Mouse (Mus musculus): Measurements from ENCODE around the gene 1700023F06Rik. TPM values are rescaled to one million over a fixed set of nuclear protein-coding genes. Genes with fewer than 3 reads are reported as not detected.
A peak's percentile ranks its signal among the peaks of the same experiment; 100 is the strongest.

The 1700023F06Rik gene
- polyA plus RNA-seq, 1 experiment = not detected

DNA sequence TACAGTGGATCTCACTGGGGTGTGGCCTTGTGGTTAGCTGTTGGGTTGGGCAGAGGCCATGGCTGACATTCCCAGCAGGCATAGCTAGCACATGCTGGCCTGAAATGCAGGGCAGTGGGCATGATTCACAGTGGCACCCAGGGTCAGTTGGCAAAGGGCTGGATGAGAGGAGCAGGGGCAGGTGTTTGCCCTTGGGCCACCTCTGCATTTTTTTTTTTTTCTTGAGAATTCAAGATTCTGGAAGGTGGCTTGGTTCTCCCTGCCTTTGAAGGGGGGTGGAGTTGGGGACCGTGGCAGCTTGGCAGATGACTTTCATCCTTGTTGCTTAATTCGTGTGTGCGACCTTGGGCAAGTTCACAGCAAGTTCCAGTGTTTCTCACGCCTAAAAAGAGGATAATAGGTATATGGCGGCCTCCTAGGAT lies 33.9 kb downstream of the 1700023F06Rik start:
- Histone ChIP-seq H3K36me3 (ENCODE audit: control insufficient read depth, insufficient read depth, low read length) (peaks cover 4% of the 10 kb centered on the region; the same call in 1 of the 2 replicates), H3K27me3 (ENCODE audit: control insufficient read depth, insufficient read depth, low read length) (no peaks in the 10 kb centered on the region), H3K4me1 (ENCODE audit: control insufficient read depth, insufficient read depth, insufficient read length) (peaks cover 33% of the 10 kb centered on the region), H3K4me3 (ENCODE audit: extremely low read depth, insufficient read depth, insufficient read length) (peak overlapping the region; percentile 47), H3K27ac (ENCODE audit: insufficient read depth, low read length) (peak overlapping the region; percentile 99)
- TF ChIP-seq POLR2A (IDR thresholded peaks at IDR 0.05; ENCODE audit: low read depth, low read length) (no peak), CTCF (IDR thresholded peaks at IDR 0.05; ENCODE audit: extremely low read depth, insufficient read depth, insufficient read length, insufficient replicate concordance) (no peak)
- no peak for DNase-seq (ENCODE audit: low read depth in 1 of 2, low spot score in 2 of 2)
- 13% methylated on average over 5 of the region's 5 CpGs for WGBS

DNA sequence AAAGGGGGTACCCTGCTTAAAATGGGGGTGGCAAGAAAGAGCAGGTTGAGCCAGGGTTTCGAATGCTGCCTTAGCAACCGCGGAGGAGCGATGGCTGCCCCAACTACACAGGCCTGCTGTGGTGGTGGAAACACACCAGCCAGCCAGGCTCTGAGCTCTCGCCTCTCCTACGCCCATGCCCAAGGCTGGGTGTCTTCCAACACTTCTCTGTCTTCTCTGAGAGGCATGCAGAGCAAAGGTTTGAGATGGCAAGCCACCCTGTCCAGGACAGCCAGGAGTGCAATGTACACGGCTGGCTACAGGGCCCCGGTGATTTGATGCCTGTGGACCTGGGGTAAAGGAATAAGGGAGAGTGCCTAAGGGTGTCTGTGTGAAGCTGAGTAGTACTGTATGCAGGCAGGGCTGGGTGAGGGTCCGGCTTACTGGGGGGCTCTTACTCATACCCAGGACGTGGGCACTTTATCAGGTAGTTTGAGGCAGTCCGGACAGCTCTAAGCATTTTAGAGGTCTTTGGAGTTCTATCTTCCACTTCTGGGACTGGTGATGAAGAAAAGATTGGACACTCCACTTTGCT lies 34.5 kb downstream of the 1700023F06Rik start:
- no peak for DNase-seq (ENCODE audit: low read depth in 1 of 2, low spot score in 2 of 2)
- no peaks in the 10 kb centered on the region for H3K27me3 ChIP-seq (ENCODE audit: control insufficient read depth, insufficient read depth, low read length)
- H3K4me1 ChIP-seq (ENCODE audit: control insufficient read depth, insufficient read depth, insufficient read length) = peaks cover 33% of the 10 kb centered on the region
- peak overlapping the region; percentile 47 for H3K4me3 ChIP-seq (ENCODE audit: extremely low read depth, insufficient read depth, insufficient read length)
- TF ChIP-seq POLR2A (IDR thresholded peaks at IDR 0.05; ENCODE audit: low read depth, low read length) (no peak), CTCF (IDR thresholded peaks at IDR 0.05; ENCODE audit: extremely low read depth, insufficient read depth, insufficient read length, insufficient replicate concordance) (no peak)
- 0 out of 2 replicates have a peak, but pooled peaks cover 3% of the 10 kb centered on the region for H3K36me3 ChIP-seq (ENCODE audit: control insufficient read depth, insufficient read depth, low read length)
- peak overlapping the region; percentile 99 for H3K27ac ChIP-seq (ENCODE audit: insufficient read depth, low read length)
- 40% methylated on average over 11 of the region's 11 CpGs for WGBS

DNA sequence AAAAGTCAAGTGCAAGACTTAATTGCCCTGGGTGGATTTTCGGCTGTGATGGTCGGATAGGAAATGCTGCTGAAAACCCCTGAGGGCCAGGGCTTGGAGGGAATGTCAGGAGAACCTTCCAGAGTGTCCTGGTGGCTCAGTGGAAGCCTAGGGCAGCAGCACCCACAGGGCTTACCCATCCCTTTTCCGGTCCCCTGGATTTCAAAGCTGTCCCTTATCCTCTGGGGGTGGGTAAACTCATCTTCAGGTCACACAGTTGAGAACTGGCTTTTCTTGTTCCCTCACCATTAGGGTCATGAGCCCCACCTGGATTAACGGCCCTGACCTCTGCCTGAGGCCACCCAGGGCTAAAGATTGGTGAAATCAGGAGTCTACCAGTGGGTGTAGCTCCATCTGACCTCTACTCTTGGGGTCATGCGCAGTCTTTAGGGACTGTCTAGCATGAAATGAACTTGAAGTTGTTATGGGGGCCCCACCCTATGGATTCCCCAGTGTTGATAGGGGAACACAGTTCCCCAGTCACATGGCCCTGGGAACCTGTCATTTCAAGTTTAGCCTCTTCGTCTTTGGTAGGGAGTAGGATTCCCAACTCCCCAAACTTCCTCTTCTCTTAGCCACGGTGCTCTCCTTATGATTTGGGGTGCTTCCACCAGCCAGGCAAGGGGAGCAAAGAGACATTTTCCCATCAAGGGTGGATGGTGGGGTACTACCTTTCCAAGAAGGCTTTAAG lies 35.2 kb downstream of the 1700023F06Rik start:
- TF ChIP-seq CTCF (IDR thresholded peaks at IDR 0.05; ENCODE audit: extremely low read depth, insufficient read depth, insufficient read length, insufficient replicate concordance) (no peak), POLR2A (IDR thresholded peaks at IDR 0.05; ENCODE audit: low read depth, low read length) (no peak)
- H3K27ac ChIP-seq (ENCODE audit: insufficient read depth, low read length) = peak overlapping the region; percentile 99
- H3K4me3 ChIP-seq (ENCODE audit: extremely low read depth, insufficient read depth, insufficient read length) = peak overlapping the region; percentile 47
- no peak for DNase-seq (ENCODE audit: low read depth in 1 of 2, low spot score in 2 of 2)
- H3K27me3 ChIP-seq (ENCODE audit: control insufficient read depth, insufficient read depth, low read length) = no peaks in the 10 kb centered on the region
- H3K36me3 ChIP-seq (ENCODE audit: control insufficient read depth, insufficient read depth, low read length) = 0 out of 2 replicates have a peak, but pooled peaks cover 3% of the 10 kb centered on the region
- H3K4me1 ChIP-seq (ENCODE audit: control insufficient read depth, insufficient read depth, insufficient read length) = peaks cover 31% of the 10 kb centered on the region
- WGBS = 43% methylated on average over 7 of the region's 7 CpGs

DNA sequence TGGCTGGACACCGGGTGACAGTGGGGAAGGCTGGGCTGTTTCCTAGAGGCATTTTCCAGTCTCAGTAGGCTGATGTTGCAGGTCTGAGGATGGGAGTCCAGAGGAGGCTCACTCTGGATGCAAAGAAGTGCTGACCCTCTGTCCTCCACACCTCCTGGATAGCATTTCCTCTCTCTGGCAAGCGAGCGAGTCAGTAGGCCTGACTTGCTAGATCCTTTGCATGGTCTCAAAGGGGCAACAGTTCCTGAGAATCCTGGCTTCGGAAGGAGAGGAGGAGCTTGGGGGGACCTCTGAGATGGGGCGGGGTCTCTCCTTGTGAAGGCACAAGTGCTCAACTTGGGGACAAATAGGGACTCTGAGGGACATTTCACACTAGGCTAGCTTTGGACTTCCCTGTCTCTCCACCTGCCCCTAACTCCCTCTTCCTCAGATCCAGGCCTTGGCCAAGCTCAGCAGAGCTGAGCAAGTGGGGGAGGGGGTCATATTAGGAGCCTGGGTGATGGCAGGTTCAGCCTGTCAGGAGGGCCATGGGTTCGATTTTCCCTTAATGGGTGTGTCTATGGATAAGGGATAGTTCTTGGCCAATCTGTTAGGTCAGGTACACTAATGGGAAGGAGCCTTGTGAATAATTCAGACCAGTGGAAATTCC lies 35.8 kb downstream of the 1700023F06Rik start:
- 10% methylated on average over 6 of the region's 6 CpGs for WGBS
- Histone ChIP-seq H3K27ac (ENCODE audit: insufficient read depth, low read length) (peak overlapping the region; percentile 99), H3K4me1 (ENCODE audit: control insufficient read depth, insufficient read depth, insufficient read length) (peaks cover 25% of the 10 kb centered on the region; the same call in 1 of the 2 replicates), H3K4me3 (ENCODE audit: extremely low read depth, insufficient read depth, insufficient read length) (peak overlapping the region; percentile 97), H3K27me3 (ENCODE audit: control insufficient read depth, insufficient read depth, low read length) (no peaks in the 10 kb centered on the region), H3K36me3 (ENCODE audit: control insufficient read depth, insufficient read depth, low read length) (0 out of 2 replicates have a peak, but pooled peaks cover 3% of the 10 kb centered on the region)
- TF ChIP-seq CTCF (IDR thresholded peaks at IDR 0.05; ENCODE audit: extremely low read depth, insufficient read depth, insufficient read length, insufficient replicate concordance) = no peak
- no peak for TF ChIP-seq POLR2A (IDR thresholded peaks at IDR 0.05; ENCODE audit: low read depth, low read length)
- no peak for DNase-seq (ENCODE audit: low read depth in 1 of 2, low spot score in 2 of 2)

DNA sequence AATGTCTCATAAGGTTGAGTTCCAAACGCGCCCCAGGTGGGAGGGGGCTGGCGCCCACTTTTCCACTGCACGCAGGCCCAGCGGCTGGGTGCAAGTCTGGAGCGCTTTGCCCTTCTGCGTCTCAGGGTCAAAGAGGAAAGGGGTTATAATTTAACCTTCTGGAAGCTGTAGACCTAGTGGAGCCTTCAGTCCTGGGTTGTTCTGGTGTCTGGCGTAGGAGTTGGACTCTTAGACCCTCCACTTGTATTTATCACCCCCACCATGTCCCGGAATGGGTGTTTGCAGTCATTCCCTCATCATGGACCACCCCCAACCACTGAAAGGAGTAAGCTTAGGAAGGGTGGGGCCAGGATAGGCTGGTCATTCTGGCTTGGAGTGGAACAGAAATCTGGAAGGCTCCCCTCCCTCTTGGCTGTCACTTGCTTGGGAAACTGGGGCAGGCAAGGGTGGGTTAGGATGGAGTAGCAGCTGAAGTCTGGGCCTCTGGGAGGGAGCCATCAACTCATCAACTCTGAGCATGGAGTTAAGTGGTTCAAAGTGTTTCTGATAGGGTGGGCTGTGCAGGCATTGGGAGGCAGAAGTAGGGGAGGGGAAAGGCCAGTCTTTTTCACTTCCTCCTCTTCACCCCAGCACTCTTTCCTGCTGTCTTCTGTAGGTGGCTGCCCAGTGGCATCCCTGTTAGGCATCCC lies 36.5 kb downstream of the 1700023F06Rik start:
- Histone ChIP-seq H3K27ac (ENCODE audit: insufficient read depth, low read length) (peak overlapping the region; percentile 99), H3K36me3 (ENCODE audit: control insufficient read depth, insufficient read depth, low read length) (0 out of 2 replicates have a peak, but pooled peaks cover 1% of the 10 kb centered on the region), H3K27me3 (ENCODE audit: control insufficient read depth, insufficient read depth, low read length) (no peaks in the 10 kb centered on the region), H3K4me1 (ENCODE audit: control insufficient read depth, insufficient read depth, insufficient read length) (peaks cover 19% of the 10 kb centered on the region; the same call in 1 of the 2 replicates), H3K4me3 (ENCODE audit: extremely low read depth, insufficient read depth, insufficient read length) (peak overlapping the region; percentile 97)
- peak; percentile 26 for TF ChIP-seq POLR2A (IDR thresholded peaks at IDR 0.05; ENCODE audit: low read depth, low read length)
- TF ChIP-seq CTCF (IDR thresholded peaks at IDR 0.05; ENCODE audit: extremely low read depth, insufficient read depth, insufficient read length, insufficient replicate concordance) = no peak
- WGBS = 10% methylated on average over 9 of the region's 9 CpGs
- DNase-seq (ENCODE audit: low read depth in 1 of 2, low spot score in 2 of 2) = peak in 1 of 2 experiments; percentile 42

DNA sequence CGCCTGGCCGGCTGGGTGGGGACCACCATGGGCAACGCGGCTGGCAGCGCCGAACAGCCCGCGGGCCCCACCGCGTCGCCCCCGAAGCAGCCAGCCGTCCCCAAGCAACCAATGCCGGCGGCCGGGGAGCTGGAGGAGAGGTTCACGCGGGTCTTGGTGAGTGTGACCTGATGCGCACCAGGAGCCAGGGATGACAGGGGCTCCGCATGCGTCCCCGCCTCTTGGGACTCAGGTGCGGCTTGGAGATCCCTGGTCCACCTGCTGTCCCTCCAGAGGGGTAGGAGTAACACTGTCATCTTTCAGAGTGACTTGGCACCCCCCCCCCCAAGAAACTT lies 37.1 kb downstream of the 1700023F06Rik start:
- DNase-seq (ENCODE audit: low read depth in 1 of 2, low spot score in 2 of 2) = no peak
- WGBS = 1% methylated on average over 23 of the region's 23 CpGs
- no peaks in the 10 kb centered on the region for H3K27me3 ChIP-seq (ENCODE audit: control insufficient read depth, insufficient read depth, low read length)
- peak overlapping the region; percentile 99 for H3K27ac ChIP-seq (ENCODE audit: insufficient read depth, low read length)
- peak overlapping the region; percentile 97 for H3K4me3 ChIP-seq (ENCODE audit: extremely low read depth, insufficient read depth, insufficient read length)
- peaks cover 14% of the 10 kb centered on the region; the same call in 1 of the 2 replicates for H3K4me1 ChIP-seq (ENCODE audit: control insufficient read depth, insufficient read depth, insufficient read length)
- no peak for TF ChIP-seq CTCF (IDR thresholded peaks at IDR 0.05; ENCODE audit: extremely low read depth, insufficient read depth, insufficient read length, insufficient replicate concordance)
- TF ChIP-seq POLR2A (IDR thresholded peaks at IDR 0.05; ENCODE audit: low read depth, low read length) = no peak
- H3K36me3 ChIP-seq (ENCODE audit: control insufficient read depth, insufficient read depth, low read length) = 0 out of 2 replicates have a peak, but pooled peaks cover 1% of the 10 kb centered on the region

Data from spleen, adult 2 months (tissue).